Mouse (Mus musculus) MEL (cell line): ENCODE data around the gene 4933405O20Rik. TPM values are rescaled to one million over a fixed set of nuclear protein-coding genes. Genes with fewer than 3 reads are reported as not detected.

Experiments used
- DNase-seq: peaks from one replicate; pipeline ENCODE4 v3.0.0; 2011; ENCODE audit warnings: low read depth, low spot score
- H3K27ac ChIP-seq: 2 replicates; pipeline ENCODE4 v1.5.1; 2012; ENCODE audit warnings: low read depth, mild to moderate bottlenecking, control low read depth, low read length, moderate library complexity; ENCODE audit not compliant: control insufficient read depth
- H3K27me3 ChIP-seq, 2 experiments: fragments of 150-350 bp in 1 of 2; sonication (generic) in 1 of 2; 2 replicates each; pipeline ENCODE4 v1.6.1; 2012; ENCODE audit warnings: low read length in 2 of 2, mild to moderate bottlenecking in 2 of 2, improper control_type of control experiment in 1 of 2, moderate library complexity in 1 of 2; ENCODE audit not compliant: insufficient read depth in 2 of 2, control insufficient read depth in 1 of 2
- H3K36me3 ChIP-seq, 2 experiments: 2 replicates each; pipeline ENCODE4 v1.6.1; 2012 to 2014; ENCODE audit warnings: low read length in 2 of 2, improper control_type of control experiment in 1 of 2, inconsistent platforms in 1 of 2, mild to moderate bottlenecking in 1 of 2; ENCODE audit not compliant: insufficient read depth in 2 of 2, control insufficient read depth in 1 of 2
- H3K4me1 ChIP-seq, 2 experiments: fragments of 150-350 bp in 1 of 2; sonication (generic) in 1 of 2; 2 replicates each; pipeline ENCODE4 v1.6.1; 2012; ENCODE audit warnings: low read length in 2 of 2, improper control_type of control experiment in 1 of 2, mild to moderate bottlenecking in 1 of 2; ENCODE audit not compliant: insufficient read depth in 2 of 2, control insufficient read depth in 1 of 2
- H3K4me3 ChIP-seq, 2 experiments: fragments of 150-350 bp in 1 of 2; sonication (generic) in 1 of 2; 2 replicates each; pipeline ENCODE4 v1.5.1; 2012; ENCODE audit warnings: low read depth in 2 of 2, low read length in 2 of 2, mild to moderate bottlenecking in 2 of 2, moderate library complexity in 2 of 2, control low read depth in 1 of 2, improper control_type of control experiment in 1 of 2; ENCODE audit not compliant: control insufficient read depth in 1 of 2, insufficient read depth in 1 of 2
- H3K79me2 ChIP-seq: 2 replicates; pipeline ENCODE4 v1.6.1; 2012; ENCODE audit warnings: mild to moderate bottlenecking, low read length, moderate library complexity; ENCODE audit not compliant: control insufficient read depth, poor library complexity, insufficient read depth
- H3K9ac ChIP-seq: 2 replicates; pipeline ENCODE4 v1.6.1; 2012; ENCODE audit warnings: low read depth, mild to moderate bottlenecking, control low read depth, low read length, moderate library complexity; ENCODE audit not compliant: control insufficient read depth, poor library complexity, severe bottlenecking
- H3K9me3 ChIP-seq: fragments of 150-350 bp; sonication (generic); replicated peaks from 2 replicates; pipeline ENCODE4 v1.6.1; 2012; ENCODE audit warnings: mild to moderate bottlenecking, low read length, improper control_type of control experiment, moderate library complexity; ENCODE audit not compliant: insufficient read depth
- BHLHE40 ChIP-seq: IDR thresholded peaks from 2 replicates; pipeline ENCODE4 v1.6.1; 2012; ENCODE audit warnings: low read depth, mild to moderate bottlenecking, inconsistent platforms, low read length, improper control_type of control experiment, borderline replicate concordance
- CHD1 ChIP-seq: IDR thresholded peaks from 2 replicates; pipeline ENCODE4 v1.6.1; 2012; ENCODE audit warnings: low read depth, mild to moderate bottlenecking, inconsistent platforms, low read length, improper control_type of control experiment
- CHD2 ChIP-seq: IDR thresholded peaks from 2 replicates; pipeline ENCODE4 v1.6.1; 2011; ENCODE audit warnings: low read length, improper control_type of control experiment
- CTCF ChIP-seq, 3 experiments: IDR thresholded peaks in 2 of 3; conservative IDR thresholded peaks in 1 of 3; 2 replicates each; pipeline ENCODE4 v1.5.1; 2011 to 2012; ENCODE audit warnings: low read length in 3 of 3, low read depth in 2 of 3, mild to moderate bottlenecking in 2 of 3, improper control_type of control experiment in 1 of 3, inconsistent platforms in 1 of 3, mixed read lengths in 1 of 3, moderate library complexity in 1 of 3; ENCODE audit not compliant: control insufficient read depth in 1 of 3, insufficient read depth in 1 of 3, poor library complexity in 1 of 3, severe bottlenecking in 1 of 3
- E2F4 ChIP-seq: IDR thresholded peaks from 2 replicates; pipeline ENCODE4 v1.6.1; 2011; ENCODE audit warnings: low read depth, low read length, improper control_type of control experiment, borderline replicate concordance
- GATA1 ChIP-seq: IDR thresholded peaks from 2 replicates; pipeline ENCODE4 v1.6.1; 2011; ENCODE audit warnings: low read depth, low read length, improper control_type of control experiment
- HCFC1 ChIP-seq: IDR thresholded peaks from 2 replicates; pipeline ENCODE4 v1.6.1; 2012; ENCODE audit warnings: low read depth, mild to moderate bottlenecking, inconsistent platforms, low read length, improper control_type of control experiment, moderate library complexity
- JUND ChIP-seq: IDR thresholded peaks from 2 replicates; pipeline ENCODE4 v1.6.1; 2011; ENCODE audit warnings: low read depth, mild to moderate bottlenecking, improper control_type of control experiment, low read length
- MAFK ChIP-seq: IDR thresholded peaks from 2 replicates; pipeline ENCODE4 v1.6.1; 2011; ENCODE audit warnings: low read depth, mild to moderate bottlenecking, low read length, improper control_type of control experiment, borderline replicate concordance
- MAX ChIP-seq: IDR thresholded peaks from 2 replicates; pipeline ENCODE4 v1.6.1; 2011; ENCODE audit warnings: low read length, improper control_type of control experiment
- MAZ ChIP-seq: IDR thresholded peaks from 2 replicates; pipeline ENCODE4 v1.6.1; 2012; ENCODE audit warnings: low read depth, mild to moderate bottlenecking, inconsistent platforms, low read length, improper control_type of control experiment
- MYB ChIP-seq: IDR thresholded peaks from 2 replicates; pipeline ENCODE4 v1.6.1; 2011; ENCODE audit warnings: mild to moderate bottlenecking, low read depth, low read length, improper control_type of control experiment
- NELFE ChIP-seq: IDR thresholded peaks from 2 replicates; pipeline ENCODE4 v1.6.1; 2011; ENCODE audit warnings: low read depth, low read length, improper control_type of control experiment
- POLR2AphosphoS2 ChIP-seq: IDR thresholded peaks from 2 replicates; pipeline ENCODE4 v1.6.1; 2011; ENCODE audit warnings: low read length, improper control_type of control experiment
- RAD21 ChIP-seq: IDR thresholded peaks from 2 replicates; pipeline ENCODE4 v1.6.1; 2011; ENCODE audit warnings: mild to moderate bottlenecking, low read depth, low read length, improper control_type of control experiment
- RCOR1 ChIP-seq: IDR thresholded peaks from 2 replicates; pipeline ENCODE4 v1.6.1; 2012; ENCODE audit warnings: low read depth, mild to moderate bottlenecking, inconsistent platforms, low read length, improper control_type of control experiment
- SIN3A ChIP-seq: IDR thresholded peaks from 2 replicates; pipeline ENCODE4 v1.6.1; 2012; ENCODE audit warnings: low read length, improper control_type of control experiment, inconsistent platforms
- SMC3 ChIP-seq: IDR thresholded peaks from 2 replicates; pipeline ENCODE4 v1.6.1; 2011; ENCODE audit warnings: low read depth, low read length, improper control_type of control experiment
- TAL1 ChIP-seq: IDR thresholded peaks from 2 replicates; pipeline ENCODE4 v1.6.1; 2012; ENCODE audit warnings: mild to moderate bottlenecking, inconsistent platforms, low read length, moderate library complexity, mixed read lengths
- TBP ChIP-seq: IDR thresholded peaks from 2 replicates; pipeline ENCODE4 v1.8.0; 2011; ENCODE audit warnings: low read depth, low read length, improper control_type of control experiment
- TCF12 ChIP-seq: IDR thresholded peaks from 2 replicates; pipeline ENCODE4 v1.6.1; 2014; ENCODE audit warnings: low read depth, mild to moderate bottlenecking, inconsistent platforms, low read length, improper control_type of control experiment, moderate library complexity
- USF1 ChIP-seq: IDR thresholded peaks from 2 replicates; pipeline ENCODE4 v1.6.1; 2014; ENCODE audit warnings: low read depth, mild to moderate bottlenecking, inconsistent platforms, low read length, improper control_type of control experiment, moderate library complexity
- ZC3H11A ChIP-seq: IDR thresholded peaks from 2 replicates; pipeline ENCODE4 v1.6.1; 2012; ENCODE audit warnings: low read depth, mild to moderate bottlenecking, inconsistent platforms, low read length, improper control_type of control experiment
- ZKSCAN1 ChIP-seq: IDR thresholded peaks from 2 replicates; pipeline ENCODE4 v1.6.1; 2012; ENCODE audit warnings: low read depth, mild to moderate bottlenecking, inconsistent platforms, low read length, improper control_type of control experiment, moderate library complexity
- polyA plus RNA-seq, 2 experiments: library from polyadenylated mRNA; stranded (reverse) in 1 of 2; unstranded in 1 of 2; fragments of >175 nt in 1 of 2; fragments of >200 nt in 1 of 2; gene quantifications; 2 replicates each; pipeline versions ENCODE4 v1.2.1 to v1.2.4; 2012; ENCODE audit warnings: low replicate concordance in 2 of 2, low read depth in 1 of 2; ENCODE audit not compliant: insufficient read length in 2 of 2, insufficient read depth in 1 of 2, missing spikeins in 1 of 2
- total RNA-seq: library from RNA; depleted of rRNA; stranded (reverse); fragments of 300-350 nt; gene quantifications from 2 replicates; pipeline ENCODE4 v1.2.3, GENCODE M21; 2012

Gene 4933405O20Rik
- total and polyA plus RNA-seq, 3 experiments = not detected

- Histone ChIP-seq H3K4me1 (no peaks in the 10 kb centered on the region), H3K36me3 (no peaks in the 10 kb centered on the region), H3K79me2 (no peaks in the 10 kb centered on the region), H3K4me3 (no peak overlapping the region), H3K9ac (no peak overlapping the region)
- no peak for DNase-seq
- TF ChIP-seq BHLHE40 = no peak
- no peak for TF ChIP-seq TBP
- TF ChIP-seq TAL1 = no peak
- no peak for TF ChIP-seq RCOR1
- TF ChIP-seq USF1 = no peak
- no peak for TF ChIP-seq MYB
- no peak for TF ChIP-seq SIN3A
- no peak for TF ChIP-seq SMC3
- TF ChIP-seq JUND = no peak
- no peak for TF ChIP-seq E2F4
- TF ChIP-seq CTCF (IDR thresholded peaks at IDR 0.05 in 2 of 3, conservative IDR thresholded peaks at IDR 0.05 in 1 of 3; ENCODE audit: control insufficient read depth in 1 of 3, insufficient read depth in 1 of 3, low read depth in 2 of 3, low read length in 3 of 3, poor library complexity in 1 of 3, severe bottlenecking in 1 of 3) = no peak
- no peak for TF ChIP-seq ZKSCAN1
- no peak for TF ChIP-seq HCFC1
- no peak for TF ChIP-seq CHD2
- no peak for TF ChIP-seq NELFE
- TF ChIP-seq CHD1 = no peak
- no peak for TF ChIP-seq GATA1
- no peak for TF ChIP-seq RAD21
- TF ChIP-seq MAX = no peak
- no peak for TF ChIP-seq MAZ
- TF ChIP-seq, all 39 proteins: peak for 0
- H3K27me3 ChIP-seq = no peaks in the 10 kb centered on the region
- no peak overlapping the region for H3K27ac ChIP-seq
- H3K9me3 ChIP-seq = no peaks in the 10 kb centered on the region
These were observed 15.1 kb downstream of the 4933405O20Rik start for GRCm38 (mm10) chr7:50614101-50614500.

DNA sequence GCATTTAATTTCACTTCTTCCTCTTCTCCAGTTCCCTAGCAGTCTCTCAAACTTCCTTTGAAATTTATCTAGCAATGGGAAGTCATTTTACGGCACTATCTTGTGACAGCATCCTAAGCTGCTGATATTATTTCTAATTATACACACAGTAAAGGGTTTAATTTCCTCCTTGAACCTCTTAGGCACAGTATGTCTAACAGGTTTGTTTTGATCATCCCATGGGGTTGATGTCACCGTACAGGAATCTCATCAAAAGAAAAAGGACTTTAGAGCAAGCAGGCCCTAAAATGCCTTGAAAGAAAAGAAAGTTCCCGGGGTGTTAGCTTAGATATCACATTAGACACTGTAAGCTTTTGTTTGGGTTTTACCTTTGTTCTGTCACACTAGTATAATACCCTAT is 30.2 kb downstream of the 4933405O20Rik start:
- H3K9ac ChIP-seq = no peak overlapping the region
- TF ChIP-seq ZC3H11A = no peak
- TF ChIP-seq RCOR1 = no peak
- TF ChIP-seq MAX = no peak
- TF ChIP-seq CHD2 = no peak
- no peak for TF ChIP-seq TBP
- no peak for TF ChIP-seq E2F4
- TF ChIP-seq MAFK = no peak
- no peak for TF ChIP-seq TCF12
- TF ChIP-seq JUND = no peak
- no peak for TF ChIP-seq CTCF (IDR thresholded peaks at IDR 0.05 in 2 of 3, conservative IDR thresholded peaks at IDR 0.05 in 1 of 3; ENCODE audit: control insufficient read depth in 1 of 3, insufficient read depth in 1 of 3, low read depth in 2 of 3, low read length in 3 of 3, poor library complexity in 1 of 3, severe bottlenecking in 1 of 3)
- no peak for TF ChIP-seq GATA1
- TF ChIP-seq TAL1 = no peak
- TF ChIP-seq POLR2AphosphoS2 = no peak
- no peak for TF ChIP-seq MYB
- no peak for TF ChIP-seq RAD21
- no peak overlapping the region for H3K4me3 ChIP-seq
- no peaks in the 10 kb centered on the region for H3K36me3 ChIP-seq
- H3K27me3 ChIP-seq = no peaks in the 10 kb centered on the region
- H3K9me3 ChIP-seq = no peaks in the 10 kb centered on the region
- H3K79me2 ChIP-seq = no peaks in the 10 kb centered on the region
- no peak overlapping the region for H3K27ac ChIP-seq
- no peaks in the 10 kb centered on the region for H3K4me1 ChIP-seq
- DNase-seq = no peak
